ENCODE assay signal across 24 mouse cellular contexts in genomic region chr5:91047987-91048386, GRCm38 (mm10). TPM values are rescaled to one million over a fixed set of nuclear protein-coding genes. Genes with fewer than 3 reads are reported as not detected.
"Had no signal": no experiment of that assay in that cellular context is flagged by ENCODE, and none has a peak within 500 bp of the region (broad histone marks: within the 10 kb centered on the region; RNA-seq: fewer than 3 reads in every experiment).

No protein-coding gene starts in this region.

- H3K9ac ChIP-seq: kidney, embryonic 15.5 days; limb, embryonic 13.5 days; liver, embryonic 12.5 days; liver, embryonic 15.5 days; midbrain, embryonic 12.5 days; midbrain, embryonic 15.5 days; neural tube, embryonic 12.5 days; neural tube, embryonic 15.5 days had no signal

- H3K4me1 ChIP-seq: kidney, embryonic 15.5 days; limb, embryonic 10.5 days; limb, embryonic 13.5 days; liver, embryonic 12.5 days; liver, embryonic 15.5 days; midbrain, embryonic 12.5 days; midbrain, embryonic 15.5 days; neural tube, embryonic 12.5 days; neural tube, embryonic 15.5 days had no signal

- H3K27ac ChIP-seq: kidney, embryonic 15.5 days; layer of hippocampus, adult 2 months; limb, embryonic 10.5 days; limb, embryonic 13.5 days; liver, embryonic 12.5 days; liver, embryonic 15.5 days; macrophage; midbrain, embryonic 12.5 days; midbrain, embryonic 15.5 days; neural tube, embryonic 12.5 days; neural tube, embryonic 15.5 days had no signal

- H3K4me3 ChIP-seq: kidney, embryonic 15.5 days; layer of hippocampus, adult 2 months; limb, embryonic 10.5 days; limb, embryonic 13.5 days; liver, embryonic 12.5 days; liver, embryonic 15.5 days; midbrain, embryonic 12.5 days; midbrain, embryonic 15.5 days; neural tube, embryonic 12.5 days; neural tube, embryonic 15.5 days had no signal

- ATAC-seq: liver, embryonic 12.5 days; midbrain, embryonic 15.5 days had no signal

- H3K4me2 ChIP-seq: kidney, embryonic 15.5 days; limb, embryonic 13.5 days; liver, embryonic 12.5 days; liver, embryonic 15.5 days; midbrain, embryonic 12.5 days; midbrain, embryonic 15.5 days; neural tube, embryonic 12.5 days; neural tube, embryonic 15.5 days had no signal

- H3K9me3 ChIP-seq: kidney, embryonic 15.5 days; limb, embryonic 10.5 days; limb, embryonic 13.5 days; liver, embryonic 12.5 days; liver, embryonic 15.5 days; midbrain, embryonic 12.5 days; midbrain, embryonic 15.5 days; neural tube, embryonic 12.5 days; neural tube, embryonic 15.5 days had no signal

- H3K36me3 ChIP-seq: kidney, embryonic 15.5 days; limb, embryonic 10.5 days; limb, embryonic 13.5 days; liver, embryonic 12.5 days; liver, embryonic 15.5 days; midbrain, embryonic 12.5 days; midbrain, embryonic 15.5 days; neural tube, embryonic 12.5 days; neural tube, embryonic 15.5 days had no signal

- DNase-seq: kidney, adult 11 months; kidney, adult 8-10 months; kidney, postnatal 25 days; layer of hippocampus, adult 9-11 months; liver; lung, postnatal 10 days; right cerebral cortex, adult 18-20 months; right cerebral cortex, postnatal 14 days; right cerebral cortex, postnatal 4 days; thymus, adult 18-20 months; thymus, postnatal 36 days had no signal

- H3K27me3 ChIP-seq: kidney, embryonic 15.5 days; limb, embryonic 13.5 days; liver, embryonic 12.5 days; liver, embryonic 15.5 days; midbrain, embryonic 12.5 days; midbrain, embryonic 15.5 days; neural tube, embryonic 12.5 days; neural tube, embryonic 15.5 days had no signal

RNA-seq across cellular contexts. Expression of gene Epgn, which starts 20.7 kb away (rescaled TPM):
- polyA plus RNA-seq: kidney, embryonic 15.5 days; liver, embryonic 12.5 days; macrophage; midbrain, embryonic 15.5 days; neural tube, embryonic 15.5 days; stomach, embryonic 14.5 days had no signal

RNA-seq across cellular contexts. Expression of gene Ereg, which starts 26.4 kb away (rescaled TPM):
- polyA plus RNA-seq: kidney, embryonic 15.5 days; limb, embryonic 10.5 days; limb, embryonic 13.5 days; macrophage; midbrain, embryonic 12.5 days; midbrain, embryonic 15.5 days; neural tube, embryonic 12.5 days; neural tube, embryonic 15.5 days; testis, adult 2 months had no signal
